Mouse (Mus musculus) olfactory bulb, adult 2 months (tissue): ENCODE data around the gene Gm28053. TPM values are rescaled to one million over a fixed set of nuclear protein-coding genes. Genes with fewer than 3 reads are reported as not detected.
"Not testable (repeated sequence)": the region's sequence is repeated elsewhere in the genome, so short reads cannot be mapped to it uniquely, and the experiment has no call there.

Experiments used
- H3K27ac ChIP-seq: fragments of 200-500 bp; 2 replicates; pipeline ENCODE4 v1.5.1; 2012; ENCODE audit warnings: low read depth, low read length; ENCODE audit not compliant: insufficient read depth
- H3K4me1 ChIP-seq: fragments of 200-500 bp; 2 replicates; pipeline ENCODE4 v1.6.1; 2012; ENCODE audit warnings: low read length; ENCODE audit not compliant: control insufficient read depth, insufficient read depth
- H3K4me3 ChIP-seq: fragments of 200-500 bp; 2 replicates; pipeline ENCODE4 v1.5.1; 2012; ENCODE audit warnings: mild to moderate bottlenecking, low read depth, low read length, moderate library complexity; ENCODE audit not compliant: insufficient read depth
- CTCF ChIP-seq: fragments of 200-500 bp; IDR thresholded peaks from 2 replicates; pipeline ENCODE4 v1.5.1; 2012; ENCODE audit warnings: low read depth, mild to moderate bottlenecking, low read length, moderate library complexity; ENCODE audit not compliant: insufficient read depth
- POLR2A ChIP-seq: fragments of 200-500 bp; IDR thresholded peaks from 2 replicates; pipeline ENCODE4 v1.6.1; 2012; ENCODE audit warnings: mild to moderate bottlenecking, low read depth, low read length, moderate library complexity; ENCODE audit not compliant: insufficient read depth
- WGBS: fragments of 180-500 bp; shearing (Covaris S2); methylation state at CpG from one replicate; pipeline ENCODE4 v1.1.7; 2018; 5-methylcytosine and 5-hydroxymethylcytosine counted together
- polyA plus RNA-seq: library from polyadenylated mRNA; stranded (reverse); fragments of >200 nt; gene quantifications from 2 replicates; pipeline ENCODE4 v1.2.4, GENCODE M21; 2012; ENCODE audit warnings: low replicate concordance; ENCODE audit not compliant: missing spikeins, insufficient read depth, insufficient read length

The Gm28053 gene
- polyA plus RNA-seq, 1 experiment: not detected

DNA sequence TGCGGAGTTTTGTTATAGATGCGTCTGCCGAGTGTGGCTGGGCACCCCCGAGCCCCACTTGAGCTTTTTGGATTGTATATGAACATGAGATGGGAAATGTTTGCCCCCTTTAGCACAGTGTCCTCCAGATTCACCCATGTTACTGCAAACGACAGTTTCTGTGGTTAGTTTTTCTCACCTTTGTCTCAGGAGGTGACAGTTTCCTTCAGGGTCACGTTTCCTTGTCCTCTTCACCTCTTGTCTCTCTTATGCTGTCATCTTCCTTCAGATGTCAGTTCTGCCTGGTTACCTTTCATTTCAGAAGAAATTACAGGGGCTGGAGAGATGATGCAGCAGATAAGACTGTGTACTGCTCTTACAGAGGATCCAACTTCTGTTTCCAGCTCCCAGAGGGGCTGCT is 38.7 kb upstream of the Gm28053 start:
- TF ChIP-seq CTCF (no peak), POLR2A (no peak)
- peaks cover 2% of the 10 kb centered on the region; the same call in 1 of the 2 replicates for H3K4me1 ChIP-seq
- H3K4me3 ChIP-seq: no peak overlapping the region
- no peak overlapping the region for H3K27ac ChIP-seq
- WGBS: 89% methylated on average over 6 of the region's 6 CpGs

GRCm38 (mm10) chr6:48680421-48680820 is 38.0 kb upstream of the Gm28053 start:
- WGBS: 87% methylated on average over 5 of the region's 5 CpGs
- Histone ChIP-seq H3K4me3 (no peak overlapping the region), H3K4me1 (peaks cover 2% of the 10 kb centered on the region; the same call in 1 of the 2 replicates), H3K27ac (no peak overlapping the region)
- TF ChIP-seq CTCF: no peak
- TF ChIP-seq POLR2A: no peak

DNA sequence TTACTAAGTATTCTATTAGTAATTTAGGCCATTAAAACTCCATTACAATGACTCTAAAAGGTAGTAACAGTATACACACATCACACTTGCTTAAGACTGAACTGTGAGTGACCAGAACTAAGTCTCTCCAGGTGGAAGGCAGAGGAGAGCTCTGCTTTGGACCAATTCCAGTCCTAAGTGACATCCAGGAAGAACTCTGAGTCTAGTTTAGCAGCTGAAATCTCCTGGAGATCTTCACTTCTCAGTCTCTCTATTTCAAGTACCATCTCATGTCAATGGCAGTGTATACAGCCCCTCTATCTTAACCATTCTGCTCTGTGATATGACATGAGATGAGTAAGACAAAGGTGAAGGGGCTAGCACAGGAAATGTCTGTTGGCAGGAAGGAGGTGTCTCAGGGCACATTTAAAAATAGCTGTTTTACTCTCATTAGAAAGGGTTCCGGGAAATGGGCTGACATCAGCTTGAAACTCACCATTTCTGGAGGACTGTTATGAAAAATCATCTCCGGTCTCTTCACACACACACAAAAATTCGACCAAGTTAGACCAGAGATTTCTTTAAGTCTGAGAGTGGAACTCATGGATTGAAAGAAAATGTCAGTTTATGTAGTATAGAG is 36.8 kb upstream of the Gm28053 start:
- TF ChIP-seq POLR2A: no peak
- TF ChIP-seq CTCF: no peak
- no peak overlapping the region for H3K27ac ChIP-seq
- no peaks in the 10 kb centered on the region for H3K4me1 ChIP-seq
- WGBS: 76% methylated on average over 3 of the region's 3 CpGs
- H3K4me3 ChIP-seq: no peak overlapping the region

DNA sequence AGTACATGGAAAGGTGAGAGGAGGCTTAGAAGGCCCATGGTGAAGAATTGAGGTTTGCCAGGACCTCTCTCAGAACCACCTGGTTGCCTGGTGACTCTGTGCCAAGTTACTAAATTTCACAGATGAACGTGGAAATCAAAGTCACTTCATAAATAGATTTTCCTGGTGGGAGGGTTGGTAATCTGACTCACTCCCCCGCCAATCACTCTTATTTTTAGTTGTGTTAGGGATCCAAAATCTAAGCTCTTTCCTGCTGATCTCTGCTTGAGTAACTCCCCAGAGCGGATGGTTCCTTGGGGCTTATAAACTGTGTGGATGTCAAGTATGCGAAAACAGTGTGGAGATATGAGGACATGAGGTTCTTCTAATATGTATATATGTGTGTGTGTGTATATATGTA is 36.1 kb upstream of the Gm28053 start:
- TF ChIP-seq POLR2A (no peak), CTCF (no peak)
- no peaks in the 10 kb centered on the region for H3K4me1 ChIP-seq
- no peak overlapping the region for H3K27ac ChIP-seq
- WGBS: 81% methylated on average over 4 of the region's 4 CpGs
- H3K4me3 ChIP-seq: no peak overlapping the region

- 91% methylated on average over 4 of the region's 4 CpGs for WGBS
- H3K4me1 ChIP-seq, H3K4me3 ChIP-seq, H3K27ac ChIP-seq: not testable (repeated sequence)
Observed at GRCm38 (mm10) chr6:48683263-48683821, 35.1 kb upstream of the Gm28053 start.

DNA sequence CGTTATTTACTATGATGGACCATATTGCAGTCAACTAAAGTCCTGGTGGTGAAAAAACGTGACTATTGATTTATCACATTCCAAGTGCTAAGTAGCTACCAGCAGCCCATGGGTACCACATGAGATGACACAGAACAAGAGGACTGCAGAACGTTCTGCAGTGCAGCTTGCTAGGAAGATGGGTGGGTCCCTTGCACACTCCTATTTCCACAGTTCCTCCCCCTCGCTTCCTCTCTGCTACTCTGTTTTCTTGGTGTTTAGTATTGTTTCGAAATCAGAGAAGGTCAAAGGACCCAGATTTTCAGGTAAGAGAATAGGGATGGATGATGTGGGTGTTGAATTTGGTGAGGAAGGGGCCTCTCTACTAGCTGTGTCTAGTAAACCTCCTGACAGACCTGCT is 34.1 kb upstream of the Gm28053 start, which contains the start of gene Gimap4:
Gene Gimap4, plus strand, starts transcription at position 231 of the 400 bp plus-strand sequence.
- TF ChIP-seq POLR2A (no peak), CTCF (no peak)
- H3K4me1 ChIP-seq: no peaks in the 10 kb centered on the region
- H3K4me3 ChIP-seq: no peak within 1 kb of the TSS
- WGBS: 74% methylated on average over 5 of the region's 5 CpGs
- no peak within 1 kb of the TSS for H3K27ac ChIP-seq

GRCm38 (mm10) chr6:48684806-48685205 is 33.6 kb upstream of the Gm28053 start:
- Histone ChIP-seq H3K27ac (no peak overlapping the region), H3K4me1 (no peaks in the 10 kb centered on the region), H3K4me3 (no peak overlapping the region)
- TF ChIP-seq CTCF: no peak
- TF ChIP-seq POLR2A: no peak
- WGBS: 60% methylated on average over 4 of the region's 4 CpGs

GRCm38 (mm10) chr6:48685251-48685650 is 33.2 kb upstream of the Gm28053 start:
- H3K4me3 ChIP-seq: no peak overlapping the region
- TF ChIP-seq POLR2A: no peak
- no peak for TF ChIP-seq CTCF
- no peak overlapping the region for H3K27ac ChIP-seq
- no peaks in the 10 kb centered on the region for H3K4me1 ChIP-seq
- 79% methylated on average over 2 of the region's 2 CpGs for WGBS

DNA sequence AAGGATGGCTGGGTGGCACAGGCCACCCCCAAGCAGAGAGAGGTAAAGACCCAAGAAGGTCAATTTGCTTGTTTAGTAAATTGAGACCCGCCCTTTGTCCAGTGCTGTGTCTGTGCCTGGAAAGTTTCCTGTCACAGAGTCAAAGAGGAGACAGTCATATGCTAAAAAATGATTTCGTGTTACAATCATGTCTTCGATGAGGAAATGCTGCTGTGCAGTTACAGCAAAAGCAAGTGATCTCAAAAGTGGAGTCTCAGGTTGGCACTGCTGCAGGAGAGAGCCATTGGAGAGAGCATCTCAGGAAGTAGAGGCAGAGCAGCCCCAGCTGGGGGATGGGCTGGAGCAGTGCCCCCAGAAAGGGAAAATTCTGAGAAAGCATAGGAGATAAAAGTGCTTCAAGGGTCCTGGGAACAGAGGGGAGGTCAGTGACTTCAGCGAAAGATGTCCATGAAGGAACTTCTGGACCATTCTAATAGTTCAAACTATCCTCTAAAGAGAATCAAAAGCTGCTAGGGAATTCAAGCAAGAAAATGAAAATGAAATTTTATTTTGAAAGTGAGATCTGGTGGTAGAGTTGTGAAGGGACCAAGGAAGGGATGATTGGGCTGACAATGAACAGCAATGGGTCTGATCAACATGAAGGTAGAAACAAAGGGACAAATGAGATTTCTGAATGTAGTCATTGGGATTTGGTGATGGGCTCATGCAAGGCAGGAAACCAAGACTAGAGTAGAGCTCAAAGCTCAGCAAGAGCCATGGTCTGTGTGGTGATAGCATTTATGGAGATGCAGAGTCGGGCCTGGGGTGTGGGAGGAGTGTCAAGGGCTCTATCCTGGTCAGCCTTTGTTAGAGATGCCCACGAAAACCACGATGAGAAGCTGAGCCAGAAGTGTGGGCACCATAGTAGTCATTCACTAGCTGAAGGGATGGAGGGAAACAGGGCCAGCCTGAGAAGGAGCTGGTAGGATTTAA is 32.4 kb upstream of the Gm28053 start:
- TF ChIP-seq CTCF: no peak
- no peak for TF ChIP-seq POLR2A
- H3K4me1 ChIP-seq: no peaks in the 10 kb centered on the region
- H3K4me3 ChIP-seq: no peak overlapping the region
- no peak overlapping the region for H3K27ac ChIP-seq
- 83% methylated on average over 7 of the region's 7 CpGs for WGBS
